Comparison of ENCODE assay signal across 22 mouse cellular contexts in genomic region chr13:62927470-62927869, GRCm38 (mm10). TPM values are rescaled to one million over a fixed set of nuclear protein-coding genes. Genes with fewer than 3 reads are reported as not detected.
"Had no signal": no experiment of that assay in that cellular context is flagged by ENCODE, and none has a peak within 500 bp of the region (broad histone marks: within the 10 kb centered on the region; RNA-seq: fewer than 3 reads in every experiment).

No protein-coding gene starts in this region.

- H3K9me3 ChIP-seq: liver, embryonic 13.5 days; liver, embryonic 15.5 days; megakaryocyte, embryonic 14.5 days; midbrain, embryonic 13.5 days; midbrain, embryonic 15.5 days; neural tube, embryonic 13.5 days; neural tube, embryonic 15.5 days had no signal

- H3K27ac ChIP-seq: liver, embryonic 13.5 days; liver, embryonic 15.5 days; midbrain, embryonic 13.5 days; midbrain, embryonic 15.5 days; neural tube, embryonic 13.5 days; neural tube, embryonic 15.5 days had no signal

- DNase-seq: liver, embryonic 13.5 days; lung, adult 18-20 months; lung, embryonic 14.5 days; lung, postnatal 10 days; lung, postnatal 4 days; retina, postnatal 1 day; right cerebral cortex, adult 18-20 months; right cerebral cortex, postnatal 14 days; right cerebral cortex, postnatal 4 days; spleen, adult 18-20 months; thymus, adult 18-20 months; thymus, postnatal 25 days; thymus, postnatal 4 days had no signal

- H3K36me3 ChIP-seq: liver, embryonic 13.5 days; liver, embryonic 15.5 days; midbrain, embryonic 13.5 days; midbrain, embryonic 15.5 days; neural tube, embryonic 13.5 days; neural tube, embryonic 15.5 days had no signal

- H3K4me2 ChIP-seq: liver, embryonic 13.5 days; liver, embryonic 15.5 days; lung, embryonic 14.5 days; midbrain, embryonic 11.5 days; midbrain, embryonic 13.5 days; midbrain, embryonic 15.5 days; neural tube, embryonic 13.5 days; neural tube, embryonic 15.5 days had no signal

- ATAC-seq: midbrain, embryonic 13.5 days; midbrain, embryonic 15.5 days had no signal

- H3K27me3 ChIP-seq: liver, embryonic 13.5 days; liver, embryonic 15.5 days; midbrain, embryonic 13.5 days; midbrain, embryonic 15.5 days; neural tube, embryonic 13.5 days; neural tube, embryonic 15.5 days had no signal

- H3K4me3 ChIP-seq: liver, embryonic 13.5 days; liver, embryonic 15.5 days; megakaryocyte, embryonic 14.5 days; midbrain, embryonic 13.5 days; midbrain, embryonic 15.5 days; myocyte; neural tube, embryonic 13.5 days; neural tube, embryonic 15.5 days had no signal

- H3K9ac ChIP-seq: liver, embryonic 13.5 days; liver, embryonic 15.5 days; lung, embryonic 14.5 days; midbrain, embryonic 13.5 days; midbrain, embryonic 15.5 days; neural tube, embryonic 13.5 days; neural tube, embryonic 15.5 days had no signal

- H3K4me1 ChIP-seq: liver, embryonic 13.5 days; liver, embryonic 15.5 days; megakaryocyte, embryonic 14.5 days; midbrain, embryonic 13.5 days; midbrain, embryonic 15.5 days; neural tube, embryonic 13.5 days; neural tube, embryonic 15.5 days had no signal

RNA-seq across cellular contexts. Expression of gene Fbp1, which starts 39.4 kb away (rescaled TPM):
- polyA plus RNA-seq: midbrain, embryonic 11.5 days; midbrain, embryonic 13.5 days; myocyte; neural tube, embryonic 11.5 days had no signal
